Mouse (Mus musculus): Measurements from ENCODE around the gene Rpl11.

DNA sequence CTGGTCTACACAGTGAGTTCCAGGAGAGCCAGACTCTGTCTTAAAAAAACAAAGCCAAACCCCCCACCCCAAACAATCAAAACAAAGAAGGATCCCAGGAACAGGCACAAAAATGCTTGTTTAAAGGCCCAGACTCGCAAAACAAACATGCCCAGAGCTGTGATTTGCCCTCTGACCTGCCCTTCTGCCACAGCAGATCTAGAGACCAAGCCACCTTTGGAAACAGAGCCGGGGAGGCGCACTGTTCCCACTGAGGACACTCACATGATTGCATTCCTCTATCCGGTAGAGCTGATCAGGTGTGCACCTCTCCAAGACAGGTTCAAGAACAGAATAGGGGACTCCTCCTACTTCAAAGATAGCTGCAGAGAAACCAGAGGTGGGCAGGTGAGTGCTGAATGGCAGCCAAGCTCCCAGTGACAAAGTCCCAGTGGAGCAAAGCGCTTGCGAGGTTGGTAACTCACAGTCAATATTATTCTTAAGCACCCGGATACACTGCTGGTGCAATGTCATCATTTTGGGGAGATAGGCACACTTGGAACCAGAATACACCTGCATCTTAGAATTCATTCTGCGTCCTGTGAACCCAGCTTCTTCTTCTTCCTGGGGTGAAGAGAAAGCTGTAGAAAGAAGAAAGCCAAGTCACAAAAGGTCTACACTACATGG lies 44.3 kb downstream of the Rpl11 start:
- TF ChIP-seq POLR2A (IDR thresholded peaks at IDR 0.05; ENCODE audit: low read depth, low read length) (no peak), CTCF (IDR thresholded peaks at IDR 0.05; ENCODE audit: extremely low read depth, insufficient read length, insufficient replicate concordance, low read depth, low read length) (no peak)
